ENCODE assay signal across 10 mouse cellular contexts in genomic region chr9:34558291-34558899, GRCm38 (mm10).
DNase-seq lines count a peak whose midpoint lies in the region; ATAC-seq and TF ChIP-seq lines count a peak whose summit lies in the region.
"Had no signal": no experiment of that assay in that cellular context is flagged by ENCODE, and none has a peak within 500 bp of the region (broad histone marks: within the 10 kb centered on the region; RNA-seq: fewer than 3 reads in every experiment).

No protein-coding gene starts in this region.

- H3K27me3 ChIP-seq in lung, embryonic 15.5 days, result no peaks in the 10 kb centered on the region
- 0 out of 2 replicates have a peak, but pooled peaks cover 2% of the 10 kb centered on the region for H3K27me3 ChIP-seq in embryonic facial prominence, embryonic 13.5 days
- H3K27me3 ChIP-seq: stomach, embryonic 15.5 days had no signal

- ATAC-seq in lung, embryonic 15.5 days (ENCODE audit: borderline replicate concordance, extremely low read depth, low FRiP score, low TSS enrichment), result peak; percentile 24; the same call in 1 of the 2 replicates
- no peak for ATAC-seq in embryonic facial prominence, embryonic 13.5 days (ENCODE audit: insufficient number of reproducible peaks, insufficient read depth, low FRiP score, low TSS enrichment, low read depth)
- no peak for ATAC-seq in activated CD4-positive, CD25-positive, alpha-beta regulatory T cell, adult 4 months

- H3K27ac ChIP-seq in lung, embryonic 15.5 days, result peak overlapping the region; percentile 44
- H3K27ac ChIP-seq in embryonic facial prominence, embryonic 13.5 days, result peak overlapping the region; percentile 0; the same call in 1 of the 2 replicates
- H3K27ac ChIP-seq in left cerebral cortex, adult 2 months, result peak overlapping the region; percentile 63; the same call in 1 of the 2 replicates
- H3K27ac ChIP-seq: stomach, embryonic 15.5 days had no signal

- no peaks in the 10 kb centered on the region for H3K36me3 ChIP-seq in lung, embryonic 15.5 days
- H3K36me3 ChIP-seq in embryonic facial prominence, embryonic 13.5 days, result no peaks in the 10 kb centered on the region
- H3K36me3 ChIP-seq: G1E; stomach, embryonic 15.5 days had no signal

- no peak overlapping the region for H3K4me3 ChIP-seq in lung, embryonic 15.5 days
- H3K4me3 ChIP-seq in lung, adult 2 months (replicated peaks; ENCODE audit: extremely low read depth, low read depth, low read length), result no peak overlapping the region
- H3K4me3 ChIP-seq in embryonic facial prominence, embryonic 13.5 days, result no peak overlapping the region
- no peak overlapping the region for H3K4me3 ChIP-seq in left cerebral cortex, adult 2 months
- H3K4me3 ChIP-seq: stomach, embryonic 15.5 days had no signal

- 57% methylated on average over 8 of the region's 8 CpGs for WGBS in lung, embryonic 15.5 days
- WGBS in lung, adult 2 months, result 50% methylated on average over 8 of the region's 8 CpGs
- 22% methylated on average over 8 of the region's 8 CpGs for WGBS in embryonic facial prominence, embryonic 13.5 days

- no peaks in the 10 kb centered on the region for H3K9me3 ChIP-seq in lung, embryonic 15.5 days
- H3K9me3 ChIP-seq in embryonic facial prominence, embryonic 13.5 days, result no peaks in the 10 kb centered on the region
- H3K9me3 ChIP-seq: stomach, embryonic 15.5 days had no signal

- no peak for TF ChIP-seq POLR2A in lung, adult 2 months (IDR thresholded peaks at IDR 0.05; ENCODE audit: borderline replicate concordance, extremely low read depth, low read depth, low read length)

- DNase-seq in lung, adult 2 months, result no peak
- peak in 1 of 2 experiments; percentile 21 for DNase-seq in left cerebral cortex, adult 2 months (ENCODE audit: extremely low spot score in 1 of 2, low spot score in 2 of 2)
- peak; percentile 63 for DNase-seq in retina, embryonic 14.5 days (ENCODE audit: low spot score)
- no peak for DNase-seq in thymus, postnatal 10 days (ENCODE audit: low spot score in 2 of 2)
- no peak for DNase-seq in urinary bladder, adult 2 months (ENCODE audit: low spot score)

- intact Hi-C loops in left cerebral cortex, adult 2 months (cut with DNase I), result no loop called here

- no peak for TF ChIP-seq CTCF in lung, adult 2 months (IDR thresholded peaks at IDR 0.05; ENCODE audit: insufficient read depth, low read length)
- no peak for TF ChIP-seq CTCF in left cerebral cortex, adult 2 months (IDR thresholded peaks at IDR 0.05)

- peaks cover 7% of the 10 kb centered on the region; the same call in 1 of the 2 replicates for H3K4me1 ChIP-seq in lung, embryonic 15.5 days
- H3K4me1 ChIP-seq in lung, adult 2 months (ENCODE audit: control insufficient read depth, insufficient read depth, low read length), result no peaks in the 10 kb centered on the region
- peaks cover 16% of the 10 kb centered on the region for H3K4me1 ChIP-seq in embryonic facial prominence, embryonic 13.5 days
- H3K4me1 ChIP-seq: stomach, embryonic 15.5 days had no signal

- no peak overlapping the region for H3K4me2 ChIP-seq in lung, embryonic 15.5 days
- H3K4me2 ChIP-seq in embryonic facial prominence, embryonic 13.5 days, result peak overlapping the region; percentile 36
- H3K4me2 ChIP-seq: stomach, embryonic 15.5 days had no signal

- H3K9ac ChIP-seq in lung, embryonic 15.5 days, result no peak overlapping the region
- H3K9ac ChIP-seq in embryonic facial prominence, embryonic 13.5 days, result no peak overlapping the region
- H3K9ac ChIP-seq: stomach, embryonic 15.5 days had no signal

Comparison
In these comparisons a context has a peak if more than half of its experiments do, and no peak if none do; other contexts are left out.
1. H3K27ac ChIP-seq: peak in every context shown above with its lines; median percentile 63 in left cerebral cortex, adult 2 months; 44 in lung, embryonic 15.5 days; 0 in embryonic facial prominence, embryonic 13.5 days.